Mouse (Mus musculus): ENCODE data around the gene Myog.

Myog gene

DNA sequence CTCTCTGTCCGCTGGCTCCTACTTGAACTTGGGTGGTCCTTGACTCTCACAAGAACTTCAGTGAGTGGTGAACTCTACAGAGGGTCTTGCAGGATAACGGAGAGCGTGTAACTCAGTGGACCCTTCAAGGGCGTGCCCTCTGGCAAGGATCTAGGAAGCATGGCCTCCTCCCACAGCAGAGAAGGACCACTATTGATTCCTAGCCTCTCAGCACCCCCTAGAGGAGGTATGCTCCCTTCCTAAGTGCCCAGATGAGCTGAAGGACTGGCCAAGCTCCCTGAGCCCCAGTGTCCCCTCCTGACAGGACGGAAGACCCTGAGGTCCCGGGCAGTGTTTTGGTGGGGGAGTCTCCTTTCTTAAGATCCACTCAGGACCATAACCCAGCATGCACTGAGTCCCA lies 32.8 kb downstream of the Myog start:
- DNase-seq (ENCODE audit: low read depth, low spot score), result peak; percentile 72

DNA sequence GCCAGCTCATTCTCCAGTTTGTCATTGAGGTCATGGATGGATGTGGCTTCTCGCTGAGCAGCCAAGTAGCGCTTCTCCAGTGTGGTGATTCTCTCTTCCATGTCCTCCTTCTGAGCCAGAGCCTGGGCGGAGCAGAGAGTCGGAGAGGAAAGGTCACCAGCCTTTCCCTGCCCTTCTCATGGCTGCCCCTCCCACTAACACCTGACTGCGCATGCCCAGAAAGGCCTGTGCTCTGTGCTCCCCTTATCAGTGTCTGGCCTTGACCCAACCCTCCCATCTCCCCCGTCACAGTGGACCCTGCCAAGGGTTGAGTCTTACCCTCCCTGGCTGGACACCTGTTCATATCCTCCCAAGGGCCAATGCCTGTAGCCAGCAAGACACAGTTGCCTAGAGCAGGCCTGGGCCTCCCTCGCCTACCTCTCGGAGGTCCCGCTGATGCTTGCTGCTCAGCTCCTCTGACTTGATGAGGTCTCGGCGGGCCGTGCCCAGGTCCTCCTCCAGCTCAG lies 37.1 kb downstream of the Myog start:
- DNase-seq (ENCODE audit: low read depth, low spot score), result peak; percentile 23

DNA sequence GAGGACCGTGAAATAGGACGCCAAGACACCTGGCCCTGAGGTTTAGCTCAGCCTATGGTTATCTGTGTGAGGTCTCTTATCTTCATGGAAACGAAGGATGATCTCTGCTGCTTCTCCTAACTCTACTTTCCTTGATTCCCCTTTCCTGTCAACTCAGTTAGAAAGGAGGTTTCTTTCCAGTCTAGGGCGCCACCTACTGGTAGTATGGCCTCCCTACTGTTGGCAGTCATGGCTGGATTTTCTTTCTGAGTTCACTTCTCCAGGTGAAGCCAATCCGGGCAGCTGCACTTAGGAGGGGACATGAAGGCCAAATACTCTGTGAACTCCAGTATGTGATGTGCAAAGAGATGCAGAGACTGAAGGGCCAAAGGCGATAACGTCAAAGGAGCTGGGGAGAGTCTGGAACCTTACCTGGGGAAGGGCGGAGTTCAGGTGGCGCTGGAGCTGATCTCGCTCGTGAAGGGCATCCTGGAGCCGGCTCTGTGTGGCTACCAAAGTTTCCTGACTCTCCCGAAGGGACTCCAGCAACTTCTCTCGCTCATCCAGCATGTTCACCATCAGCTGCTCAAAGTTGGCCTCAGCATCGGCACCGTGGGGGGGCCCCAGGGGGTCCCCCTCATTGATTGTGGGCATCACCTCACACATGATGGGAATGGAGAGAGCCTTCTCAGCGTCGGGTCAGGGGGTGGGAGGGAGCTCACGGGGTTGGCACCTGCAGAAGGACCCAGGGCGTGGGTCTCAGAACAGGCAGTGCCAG lies 42.3 kb downstream of the Myog start:
- DNase-seq (ENCODE audit: low read depth, low spot score), result peak; percentile 91

DNA sequence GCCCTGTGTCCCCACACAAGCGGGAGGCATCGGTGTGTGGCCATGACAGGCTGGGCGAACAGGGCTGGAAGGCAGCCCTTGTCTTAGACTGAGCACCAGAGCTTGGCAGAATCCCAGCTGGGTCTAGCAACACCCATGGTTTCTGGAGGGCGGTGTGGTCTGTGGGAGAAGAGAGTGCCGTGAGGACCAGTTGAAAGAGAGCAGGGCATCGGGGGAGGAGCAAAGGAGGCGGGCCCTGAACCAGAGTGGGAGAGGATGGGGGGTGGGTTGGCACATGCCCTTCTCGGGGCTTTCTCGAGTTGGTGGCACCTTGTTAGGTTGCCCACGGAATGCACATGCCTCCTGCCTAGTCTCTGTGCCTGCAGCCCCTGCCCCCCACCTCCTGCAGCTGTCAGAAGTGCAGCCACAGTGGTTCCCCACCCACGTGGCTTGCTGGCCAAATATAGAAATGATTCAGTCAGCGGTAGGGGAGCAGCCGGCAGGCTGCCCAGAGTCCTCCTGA lies 43.0 kb downstream of the Myog start, which contains the start of gene Ppfia4:
Ppfia4 (minus strand) TSS at position 159 of the 502 bp plus-strand sequence.
- DNase-seq (ENCODE audit: low read depth, low spot score), result peak; percentile 95

DNA sequence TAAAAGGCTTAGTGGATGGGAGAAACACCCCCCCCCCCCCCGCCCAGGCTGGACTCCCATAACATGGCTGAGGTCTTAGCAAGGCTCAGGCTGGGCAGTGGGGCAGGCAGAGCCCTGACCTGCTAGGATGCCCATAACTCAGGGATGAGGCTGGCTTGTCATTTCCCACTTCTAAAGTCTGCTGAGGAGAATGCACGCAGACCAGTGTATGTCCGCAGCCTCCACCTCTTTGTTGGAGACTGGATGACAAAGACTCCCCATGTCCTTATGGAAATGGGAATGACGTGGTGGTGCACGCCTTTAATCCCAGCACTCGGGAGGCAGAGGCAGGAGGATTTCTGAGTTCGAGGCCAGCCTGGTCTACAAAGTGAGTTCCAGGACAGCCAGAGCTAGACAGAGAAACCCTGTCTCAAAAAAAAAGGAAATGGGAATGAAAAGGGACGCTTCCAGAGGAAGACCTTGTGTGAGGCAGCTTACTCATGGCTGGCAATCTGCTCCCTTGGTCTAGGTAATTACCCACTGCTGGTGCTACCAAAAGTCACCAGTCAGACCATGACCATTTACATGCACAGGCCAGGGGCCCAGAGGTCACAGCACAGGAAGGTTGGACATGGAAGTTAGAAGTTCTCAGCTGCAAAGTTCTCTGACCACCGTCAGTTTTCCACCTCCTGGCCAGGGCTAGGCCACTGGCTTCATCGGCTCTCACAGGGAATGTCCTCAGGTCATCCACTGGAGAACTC lies 43.8 kb downstream of the Myog start:
- peak; percentile 23 for DNase-seq (ENCODE audit: low read depth, low spot score)

DNA sequence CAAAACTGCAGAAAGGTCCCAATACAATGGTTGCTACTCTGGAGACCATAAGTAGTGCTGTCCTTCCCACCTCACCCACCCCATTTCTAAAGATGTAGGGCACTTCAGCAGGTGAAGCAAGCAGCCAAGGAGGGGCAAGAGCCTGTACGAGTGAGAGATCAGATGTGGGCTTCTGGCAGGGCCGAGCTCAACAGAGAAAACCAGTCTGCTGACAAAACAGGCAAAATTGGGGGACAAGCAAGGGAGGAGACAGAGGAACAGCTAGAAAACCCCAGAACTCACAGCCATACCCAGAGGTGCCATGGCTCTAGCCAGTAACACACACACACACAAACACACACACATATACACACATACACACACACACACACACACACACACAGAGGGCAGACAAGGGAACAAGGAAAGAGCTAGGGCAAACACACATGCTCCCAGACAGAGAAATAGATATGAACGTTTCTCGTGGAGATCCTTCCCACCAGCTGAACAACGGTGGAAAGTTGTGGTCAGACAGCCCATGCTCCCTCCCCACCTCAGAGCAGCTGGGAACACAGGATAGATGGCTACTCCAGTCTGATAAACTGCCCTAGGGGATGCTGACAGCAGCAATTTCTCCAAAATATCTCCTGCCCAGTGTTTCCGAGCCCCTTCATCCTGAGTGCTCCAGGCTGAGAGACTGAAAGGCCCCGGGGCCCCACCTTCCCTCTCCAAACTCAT lies 44.5 kb downstream of the Myog start:
- DNase-seq (ENCODE audit: low read depth, low spot score), result peak; percentile 16

DNA sequence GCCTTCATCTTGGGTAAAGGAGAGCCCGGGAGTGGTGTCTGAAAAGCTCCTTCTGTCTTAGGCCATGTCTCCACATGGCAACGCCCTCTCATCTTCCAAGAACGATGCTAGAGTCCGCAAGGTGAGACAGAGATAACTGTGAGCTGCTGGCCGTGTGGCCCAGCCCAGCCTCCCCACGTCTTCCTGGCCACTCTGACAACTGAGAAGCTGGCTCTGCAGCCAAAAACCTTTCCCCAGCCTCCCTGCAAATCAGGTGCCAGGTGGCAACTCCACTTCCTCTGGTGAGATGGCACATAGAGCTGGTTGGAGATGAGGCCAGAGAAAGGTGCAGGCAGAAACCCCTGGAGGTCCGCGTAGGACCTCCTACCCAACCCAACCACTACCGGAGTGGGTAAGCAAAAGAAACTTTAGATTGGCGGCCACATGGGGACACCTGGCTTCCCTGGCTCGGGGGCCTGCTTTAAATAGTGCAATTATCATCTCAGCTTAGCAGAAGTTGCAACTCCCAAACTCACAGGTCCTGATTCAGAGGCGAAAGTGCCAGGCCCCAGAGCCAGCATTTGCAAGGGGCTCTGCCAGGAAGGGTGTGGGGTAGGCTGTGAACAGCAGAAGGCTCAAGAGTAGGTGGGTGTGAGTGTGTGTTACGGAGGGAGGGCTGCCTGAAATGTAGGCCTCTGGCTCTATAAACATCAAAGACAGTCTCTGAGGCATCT lies 45.6 kb downstream of the Myog start:
- peak; percentile 95 for DNase-seq (ENCODE audit: low read depth, low spot score)

DNA sequence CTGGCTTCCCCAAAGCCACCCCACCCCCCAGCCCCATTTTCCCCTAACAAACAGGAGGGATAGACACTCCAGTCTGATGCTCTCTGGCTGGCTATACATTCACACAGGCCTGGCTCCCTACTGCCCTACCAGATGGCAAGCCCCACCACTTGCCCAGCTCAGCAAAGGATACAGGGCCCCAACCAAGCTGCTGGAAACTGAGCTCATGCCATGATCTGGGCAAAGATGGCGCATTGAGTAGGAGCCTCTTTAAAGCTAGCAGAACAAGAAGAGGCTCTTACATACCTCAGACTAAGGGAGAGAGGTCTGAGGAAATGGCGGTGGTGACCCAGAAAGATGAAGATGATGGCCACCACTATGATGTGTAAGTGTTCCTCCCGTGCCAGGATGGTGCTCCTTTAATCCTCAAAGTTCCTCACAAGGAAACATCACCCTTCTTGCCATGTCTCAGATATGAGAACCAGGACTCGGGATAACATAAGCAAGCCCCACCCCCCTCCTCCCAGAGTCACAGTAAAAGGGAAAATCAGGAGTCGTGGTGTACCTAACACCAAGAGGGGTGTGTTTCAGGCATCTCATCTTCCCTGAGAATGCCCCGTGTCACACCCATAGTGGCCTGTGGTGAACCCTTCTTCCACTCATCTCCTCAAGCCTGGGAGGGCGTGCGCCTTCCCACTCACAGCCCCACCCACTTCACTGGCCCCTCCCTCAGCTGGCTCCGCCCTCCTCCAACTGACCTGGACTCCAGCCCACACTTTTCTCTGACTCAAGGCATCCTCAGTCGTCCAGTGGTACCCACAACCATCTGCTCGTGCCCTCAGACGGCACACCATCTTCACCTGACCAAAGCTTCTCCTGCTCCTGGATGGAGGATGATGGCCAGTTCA lies 46.4 kb downstream of the Myog start:
- peak; percentile 93 for DNase-seq (ENCODE audit: low read depth, low spot score)

DNA sequence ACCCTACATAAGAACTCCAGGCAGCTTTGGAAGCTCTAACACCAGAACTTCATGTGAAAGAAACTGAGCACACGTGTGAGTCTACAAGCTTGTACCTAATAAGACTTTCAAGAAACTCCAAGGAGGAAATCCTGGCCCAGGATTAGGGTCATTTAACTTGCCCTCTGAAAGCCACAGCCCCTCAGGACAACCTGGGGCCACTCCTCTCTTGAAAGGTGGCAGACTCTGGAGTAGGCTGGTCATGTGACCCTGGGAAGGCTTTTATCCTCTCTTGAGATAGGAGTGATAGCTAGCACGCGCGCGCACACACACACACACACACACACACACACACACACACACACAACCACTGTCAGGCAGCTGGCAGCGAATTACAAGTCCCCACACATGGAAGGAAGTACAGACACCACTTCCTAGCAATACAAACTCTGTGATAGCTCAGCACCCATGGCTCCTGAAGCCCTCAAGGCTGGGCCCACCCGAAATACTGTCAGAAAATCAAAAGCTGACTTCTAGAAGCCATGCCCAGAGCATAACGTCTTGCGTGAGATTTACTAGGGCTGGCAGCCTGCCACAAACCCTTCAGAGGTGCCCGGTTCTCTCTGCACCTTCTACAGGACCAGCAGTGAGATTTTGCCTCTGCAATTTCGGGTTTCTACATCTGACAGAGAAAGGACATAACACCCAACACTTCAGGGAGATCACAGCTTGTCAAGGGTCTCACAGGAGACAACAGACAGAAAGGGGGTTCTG lies 47.3 kb downstream of the Myog start:
- peak; percentile 24 for DNase-seq (ENCODE audit: low read depth, low spot score)

DNA sequence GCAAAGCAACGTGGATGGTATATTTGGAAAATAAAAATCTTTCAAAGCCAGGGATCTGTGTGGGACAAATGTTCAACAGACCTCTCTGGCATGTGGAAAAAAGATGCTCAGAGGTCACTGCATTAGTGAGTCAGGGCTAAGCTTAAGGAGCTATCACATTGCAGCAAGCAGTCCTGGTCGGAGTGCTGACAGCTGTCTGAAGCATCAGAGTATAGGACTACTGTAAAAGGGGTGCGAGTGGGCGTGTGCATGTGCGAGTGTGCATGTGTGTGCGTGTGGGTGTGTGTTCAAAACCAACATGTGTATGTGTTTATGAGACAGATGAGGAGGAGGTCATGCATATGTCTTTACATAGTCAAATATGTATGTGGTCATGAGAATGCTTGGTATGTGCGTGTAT lies 49.4 kb downstream of the Myog start:
- no peak for DNase-seq (ENCODE audit: low read depth, low spot score)

DNA sequence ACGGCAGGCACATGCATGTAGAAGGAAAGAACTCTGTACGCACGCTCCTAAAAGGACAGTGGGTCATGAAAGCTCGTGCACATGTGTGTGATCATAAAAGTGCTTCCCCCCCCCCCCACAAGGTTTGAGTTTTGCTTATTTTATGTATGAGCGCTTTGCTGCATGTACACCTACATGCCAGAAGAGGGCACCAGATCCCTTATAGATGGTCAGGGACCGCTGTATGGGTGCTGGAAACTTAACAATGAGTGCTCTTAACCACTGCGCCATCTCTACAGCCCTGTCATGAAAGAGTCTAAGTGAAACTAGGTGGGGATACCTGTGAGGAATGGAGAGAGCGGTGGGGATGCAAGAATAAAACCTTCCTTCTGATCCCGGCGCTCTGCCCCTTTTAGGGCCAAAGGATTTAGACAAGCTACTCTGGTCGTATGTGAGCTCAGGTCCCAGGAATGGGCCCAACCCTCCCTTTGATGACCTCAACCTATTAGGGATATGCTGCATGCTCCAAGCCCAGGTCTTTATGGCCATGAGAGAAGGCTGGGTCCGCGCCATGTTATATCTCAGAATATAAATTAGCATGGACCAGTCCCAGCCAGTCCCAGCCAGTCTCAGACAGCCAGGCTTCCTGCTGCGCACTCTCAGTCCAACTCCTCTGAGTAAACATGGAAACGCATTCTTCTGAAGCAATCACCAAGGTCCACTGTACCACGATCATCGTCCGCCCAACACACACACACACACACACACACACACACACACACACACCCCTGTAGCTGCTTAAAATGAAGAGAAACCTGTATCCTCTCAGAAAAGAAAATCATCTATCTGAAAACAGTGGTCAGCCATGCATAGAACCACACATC lies 50.2 kb downstream of the Myog start:
- peak; percentile 17 for DNase-seq (ENCODE audit: low read depth, low spot score)

DNA sequence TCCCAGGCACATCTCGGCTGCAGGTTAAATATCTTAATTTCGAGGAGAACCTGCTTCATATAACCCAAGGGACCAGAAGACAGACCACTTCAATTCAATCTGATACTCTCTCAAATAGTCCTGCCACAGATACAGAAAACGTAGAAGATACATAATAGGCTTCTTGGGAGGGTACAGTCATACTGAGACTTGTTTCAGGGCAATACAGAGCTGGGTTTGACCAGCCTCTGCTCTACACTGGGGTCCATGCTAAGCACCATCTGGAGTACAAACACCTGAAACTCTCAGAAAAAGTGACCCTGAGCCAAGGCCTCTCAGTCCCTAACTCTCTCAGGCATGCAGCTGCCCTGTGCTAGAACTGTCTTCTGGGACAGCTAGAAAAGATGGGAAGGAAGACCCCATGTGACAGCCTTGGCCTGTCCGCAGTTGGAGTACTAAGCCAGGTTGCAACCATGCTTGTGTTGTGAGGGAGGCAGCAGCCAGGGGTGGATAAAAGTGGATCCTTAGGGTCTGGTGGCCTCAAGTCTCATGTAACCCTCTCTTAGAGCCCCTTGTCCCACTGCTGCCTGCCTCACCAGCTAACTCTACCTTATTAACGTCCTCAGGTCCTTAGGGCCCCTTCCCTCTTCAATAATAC lies 52.0 kb downstream of the Myog start:
- no peak for DNase-seq (ENCODE audit: low read depth, low spot score)
